Mouse (Mus musculus) gastrocnemius, postnatal 4 days (tissue): ENCODE results near the gene Ccdc85b. TPM values are rescaled to one million over a fixed set of nuclear protein-coding genes. Genes with fewer than 3 reads are reported as not detected.
"Not testable (repeated sequence)": the region's sequence is repeated elsewhere in the genome, so short reads cannot be mapped to it uniquely, and the experiment has no call there.

Experiments
- DNase-seq, 2 experiments: peaks; one replicate each; pipeline ENCODE4 v3.0.0; 2021 to 2022; ENCODE audit warnings: low spot score in 2 of 2, mixed read lengths in 2 of 2
- long read RNA-seq, 2 experiments: library from polyadenylated mRNA; stranded (forward); transcript quantifications; one replicate each; pipeline ENCODE4 v2.0.0; 2021
- total RNA-seq, 2 experiments: library from RNA; stranded (reverse); gene quantifications; 2 replicates each; pipeline ENCODE4 v1.2.3; 2021

Gene Ccdc85b
- total RNA-seq: 1 to 10 TPM; 8.0 to 8.4 TPM
- long read RNA-seq, experiment 1, full-length matches to known transcripts: 28 of 28 reads
- long read RNA-seq, experiment 1, partial matches to known transcripts: 0 of 28 reads
- long read RNA-seq, experiment 1, other reads (novel, unspliced or antisense): 0 of 28 reads
- long read RNA-seq, experiment 2, full-length matches to known transcripts: 36 of 37 reads
- long read RNA-seq, experiment 2, partial matches to known transcripts: 0 of 37 reads
- long read RNA-seq, experiment 2, other reads (novel, unspliced or antisense): 1 of 37 reads

DNA sequence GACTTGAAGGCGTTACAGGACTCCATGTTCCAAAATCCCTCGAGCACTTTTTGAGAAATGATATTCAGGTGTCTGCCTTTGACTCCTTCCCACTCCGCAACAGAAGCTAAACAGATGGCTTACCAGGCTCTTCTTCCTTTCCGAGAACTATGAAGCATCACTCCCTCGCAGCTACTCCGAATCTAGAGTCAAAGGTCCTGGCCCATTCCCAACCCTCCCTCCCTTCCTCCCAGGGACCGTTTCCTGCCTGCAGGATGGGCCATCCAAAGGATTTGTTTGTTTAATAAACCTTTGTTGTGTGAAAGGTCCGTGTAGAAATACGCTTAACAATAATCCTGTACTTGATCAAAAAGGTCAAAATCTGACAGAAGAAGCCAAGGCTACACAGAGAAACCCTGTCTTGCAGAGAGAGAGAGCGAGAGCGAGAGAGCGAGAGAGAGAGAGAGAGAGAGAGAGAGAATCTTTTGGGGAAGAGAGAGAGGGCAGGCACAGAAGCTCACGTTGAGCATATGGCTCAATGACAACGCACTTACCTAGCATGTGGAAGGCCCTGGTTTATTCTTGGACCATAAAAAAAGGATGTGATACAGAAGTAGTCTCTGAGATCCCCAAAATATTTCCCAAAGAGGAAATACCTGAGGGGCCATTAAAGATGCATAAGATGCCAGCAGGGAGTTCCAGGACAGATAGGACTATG lies at the start of gene Ccdc85b:
TSS of gene Ccdc85b (minus strand) at position 149 of the 697 bp plus-strand sequence.
- no peak for DNase-seq

DNA sequence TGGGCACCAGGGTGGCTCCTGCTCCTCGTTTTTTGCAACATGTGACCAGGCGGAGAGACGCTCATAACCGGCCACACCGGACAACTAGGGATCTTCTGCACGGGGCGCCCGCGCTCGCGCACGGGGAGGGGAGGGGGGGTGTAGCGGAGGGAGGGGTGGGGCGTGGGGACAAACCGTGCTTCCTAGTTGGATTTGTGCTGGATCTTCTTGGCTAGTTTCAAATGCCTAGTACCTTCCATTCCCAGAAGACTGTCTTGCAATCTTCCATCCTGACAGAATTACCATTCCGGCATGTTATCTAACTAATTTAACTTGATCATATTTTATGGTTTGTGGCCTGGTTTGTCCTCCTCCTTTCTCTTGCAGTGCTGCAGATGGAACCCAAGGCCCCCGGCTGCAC lies 46.0 kb upstream of the Ccdc85b start, which contains the start of gene 1700020D05Rik:
TSS of gene 1700020D05Rik (minus strand) at position 101 of the 400 bp plus-strand sequence.
- DNase-seq: no peak

DNA sequence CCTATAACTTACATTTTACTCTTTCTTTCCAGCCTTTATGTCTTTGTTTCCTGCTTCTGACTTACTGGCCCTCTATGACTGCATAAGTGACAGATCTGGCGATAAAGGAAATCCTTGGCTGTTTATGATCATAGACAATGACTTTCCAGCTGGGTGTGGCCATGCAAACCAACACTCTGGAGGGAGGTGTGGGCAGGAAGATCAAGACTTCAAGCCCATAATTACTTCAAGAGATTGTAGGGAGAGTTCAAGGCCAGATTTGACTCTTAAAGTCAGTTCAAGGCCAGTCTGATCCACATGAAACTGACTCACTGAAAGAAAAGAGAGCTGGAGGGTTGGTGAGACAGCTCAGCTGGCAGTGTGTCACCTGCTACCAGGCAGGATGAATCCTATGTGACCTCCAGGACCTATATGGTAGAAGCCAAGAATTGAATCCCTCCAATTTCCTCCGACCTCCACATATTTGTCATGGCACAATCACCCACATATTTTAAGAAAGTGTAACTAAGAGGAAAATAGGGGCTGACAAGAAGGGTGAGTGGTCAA lies 42.7 kb upstream of the Ccdc85b start:
- DNase-seq: no peak

DNA sequence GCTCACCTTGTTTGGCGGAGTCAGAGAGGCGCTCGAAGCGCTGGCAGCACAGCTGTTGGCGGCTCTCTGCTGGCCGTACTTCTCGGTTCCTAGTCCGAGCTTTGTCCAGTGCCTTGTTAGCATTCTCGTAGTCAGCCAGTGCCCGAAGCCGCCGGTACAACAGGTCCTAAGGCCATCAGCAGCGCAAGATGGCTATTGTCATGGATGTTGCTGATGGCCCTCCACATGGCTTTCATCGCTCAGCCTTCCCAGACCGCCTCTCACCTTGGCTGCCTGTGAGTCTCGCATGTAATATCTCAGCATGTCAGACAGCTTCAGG lies 38.3 kb upstream of the Ccdc85b start:
- no peak for DNase-seq

DNA sequence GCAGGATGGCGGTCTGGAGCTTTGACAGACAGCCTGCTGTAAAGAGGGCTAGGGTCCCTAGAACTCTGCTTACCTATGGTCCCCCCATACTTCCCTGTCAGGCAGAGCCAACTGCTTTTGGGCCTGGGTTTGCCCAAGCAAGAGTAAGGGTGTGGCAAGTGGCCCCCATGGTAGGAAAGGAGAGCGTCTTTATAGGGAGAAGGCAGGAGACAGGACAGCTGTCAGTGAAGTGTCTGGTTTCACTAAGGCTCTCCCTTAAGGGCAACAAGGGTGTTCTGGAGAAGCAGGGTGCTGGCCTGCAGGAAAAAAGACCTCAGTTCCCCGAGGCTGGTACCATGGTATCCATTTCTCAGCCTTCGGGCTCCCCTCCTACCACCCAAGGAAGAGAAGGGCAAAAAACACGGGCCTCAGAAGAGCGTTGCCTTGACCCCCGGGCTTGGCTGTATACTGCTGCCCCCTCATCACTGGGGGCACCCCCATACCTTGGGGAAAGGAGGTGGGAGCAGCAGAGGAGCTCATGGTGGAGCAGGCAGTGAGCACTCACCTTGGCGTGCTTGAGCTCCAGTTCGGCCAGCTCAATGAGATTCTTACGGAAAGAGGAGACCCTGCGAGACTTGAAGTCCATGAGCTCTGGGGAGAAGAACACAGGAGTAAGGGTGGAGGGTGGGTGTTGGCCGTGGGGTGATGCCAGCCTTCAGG lies 37.8 kb upstream of the Ccdc85b start:
- DNase-seq: no peak

DNA sequence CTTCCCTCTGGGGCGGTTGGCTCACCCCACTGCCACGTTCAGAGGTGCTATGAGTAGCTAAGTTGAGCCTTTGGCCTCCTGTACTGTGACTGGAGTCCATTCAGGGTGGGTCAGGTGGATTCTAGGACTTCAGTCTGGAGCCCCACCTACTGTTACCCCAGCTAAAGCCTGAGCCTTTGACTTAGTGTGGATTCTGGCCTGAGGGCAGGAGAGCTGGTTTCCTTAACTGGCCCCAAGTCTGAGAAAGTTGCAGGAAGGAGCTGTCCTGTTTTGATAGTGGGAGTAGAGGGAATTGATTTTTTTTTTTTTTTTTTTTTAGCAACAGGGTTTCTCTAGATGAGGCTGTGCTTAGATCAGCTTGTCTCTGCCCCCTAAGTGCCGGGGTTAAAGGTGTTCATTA lies 36.6 kb upstream of the Ccdc85b start:
- DNase-seq: no peak

DNA sequence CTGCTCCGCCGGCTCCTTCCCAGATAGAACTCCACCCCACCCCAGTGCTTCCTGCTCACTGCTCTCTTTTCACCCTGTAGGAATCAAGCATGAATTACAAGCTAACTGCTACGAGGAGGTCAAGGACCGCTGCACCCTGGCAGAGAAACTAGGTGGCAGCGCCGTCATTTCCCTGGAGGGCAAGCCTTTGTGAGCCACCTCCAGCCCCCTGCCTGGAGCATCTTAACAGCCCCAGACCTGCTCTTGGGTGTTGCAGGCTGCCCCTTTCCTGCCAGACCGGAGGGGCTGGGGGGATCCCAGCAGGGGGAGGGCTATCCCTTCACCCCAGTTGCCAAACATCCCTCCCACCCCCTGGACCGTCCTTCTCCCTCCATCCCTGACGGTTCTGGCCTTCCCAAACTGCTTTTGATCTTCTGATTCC lies 35.6 kb upstream of the Ccdc85b start:
- DNase-seq: not testable (repeated sequence)

DNA sequence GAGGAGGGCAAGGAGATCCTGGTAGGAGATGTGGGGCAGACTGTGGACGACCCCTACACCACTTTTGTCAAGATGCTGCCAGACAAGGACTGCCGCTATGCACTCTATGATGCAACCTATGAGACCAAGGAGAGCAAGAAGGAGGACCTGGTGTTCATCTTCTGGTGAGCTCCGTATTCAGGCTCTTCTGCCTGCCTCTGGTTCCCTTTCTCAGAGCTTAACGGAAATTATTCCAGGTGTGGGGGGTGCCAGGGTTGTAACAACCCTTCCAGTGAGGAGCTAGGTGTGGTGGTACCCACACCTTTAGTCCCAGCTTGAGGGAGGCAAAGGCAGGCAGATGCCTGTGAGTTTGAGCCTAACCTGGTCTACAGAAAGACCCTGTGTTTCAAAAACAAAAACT lies 34.9 kb upstream of the Ccdc85b start:
- DNase-seq: no peak

DNA sequence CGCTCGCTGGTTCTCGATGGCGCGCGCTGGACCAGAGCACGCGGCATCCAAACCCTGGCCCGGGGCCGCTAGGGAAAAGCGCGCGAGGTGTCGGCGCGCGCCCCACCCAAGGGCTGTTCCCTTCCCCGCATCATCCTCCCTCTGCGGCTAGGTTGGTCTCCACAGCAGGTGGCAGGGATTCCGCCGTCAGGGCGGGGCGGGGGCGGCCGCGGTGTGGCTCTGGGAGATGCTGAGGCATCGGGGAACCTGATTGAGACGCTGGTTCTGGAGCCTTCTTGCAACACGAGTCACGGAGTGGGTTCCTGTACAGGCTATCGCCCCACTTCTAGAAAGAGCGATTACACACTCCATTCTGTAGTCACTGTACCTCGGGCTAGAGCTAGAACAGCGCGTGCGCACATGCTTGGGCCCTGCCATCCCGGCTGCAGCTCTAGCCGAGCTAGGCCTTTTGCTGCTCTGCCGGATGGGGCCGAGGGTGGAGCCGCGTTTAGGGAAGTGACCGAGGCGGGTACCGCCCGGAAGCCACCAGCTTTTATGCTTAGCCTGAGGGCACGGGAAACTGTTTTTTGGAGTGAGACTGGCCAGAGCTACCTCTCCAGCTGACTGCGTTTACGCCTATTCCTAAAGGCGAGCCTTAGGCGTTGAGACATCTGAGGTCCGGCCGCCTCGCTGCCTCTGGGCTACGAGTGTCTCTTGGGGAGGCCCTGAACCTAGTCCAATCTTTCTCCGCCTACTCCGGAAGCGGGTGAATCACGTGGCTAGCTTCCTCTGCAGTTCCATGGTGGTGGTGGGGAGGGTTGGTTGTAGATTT lies 33.4 kb upstream of the Ccdc85b start:
- DNase-seq: peak; percentile 59 to 87

DNA sequence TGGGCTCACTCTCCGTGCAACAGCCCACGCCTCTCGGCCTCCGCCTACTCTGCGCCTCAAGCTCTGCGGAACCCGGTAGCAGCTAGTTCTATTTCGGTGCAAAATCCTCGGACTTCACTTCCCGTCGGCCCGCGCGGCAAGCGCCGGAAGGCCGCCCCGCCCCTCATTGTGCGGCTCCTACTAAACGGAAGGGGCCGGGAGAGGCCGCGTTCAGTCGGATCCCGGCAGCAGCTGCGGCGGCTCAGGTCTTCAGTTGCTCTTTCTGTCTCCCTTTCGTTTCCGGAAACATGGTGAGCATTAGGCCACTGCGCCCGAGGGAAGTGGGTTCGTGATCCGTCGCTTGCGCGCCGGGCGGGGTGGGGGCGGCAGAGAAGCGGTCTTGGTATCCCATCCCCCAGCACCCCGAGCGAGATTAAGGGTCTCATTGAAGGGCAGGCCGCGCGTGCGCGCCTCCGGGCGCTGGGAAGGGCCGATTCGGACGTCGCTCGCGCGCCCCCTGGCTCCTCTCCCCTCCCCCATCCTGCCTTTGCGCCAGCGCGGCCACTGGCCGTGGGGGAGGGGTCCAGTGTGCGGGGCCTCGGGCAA lies 32.7 kb upstream of the Ccdc85b start, which contains the start of gene Cfl1:
TSS of gene Cfl1 (plus strand) at position 143 of the 585 bp plus-strand sequence.
- DNase-seq: peak; percentile 91 to 93

DNA sequence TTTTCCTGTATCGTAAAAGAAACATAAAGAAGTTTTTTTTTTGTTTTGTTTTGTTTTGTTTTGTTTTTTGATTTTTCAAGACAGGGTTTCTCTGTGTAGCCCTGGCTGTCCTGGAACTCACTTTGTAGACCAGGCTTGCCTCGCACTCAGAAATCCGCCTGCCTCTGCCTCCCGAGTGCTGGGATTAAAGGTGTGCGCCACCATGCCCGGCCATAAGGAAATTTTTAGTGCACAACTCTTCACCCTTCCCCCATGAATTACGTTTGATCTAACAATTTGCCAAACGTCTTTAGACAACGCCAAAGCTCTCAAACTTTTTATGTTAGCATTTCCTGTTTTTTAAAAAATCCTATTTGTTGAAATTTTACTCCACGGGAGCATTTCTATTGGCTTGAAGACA lies 32.0 kb upstream of the Ccdc85b start:
- not testable (repeated sequence) for DNase-seq

DNA sequence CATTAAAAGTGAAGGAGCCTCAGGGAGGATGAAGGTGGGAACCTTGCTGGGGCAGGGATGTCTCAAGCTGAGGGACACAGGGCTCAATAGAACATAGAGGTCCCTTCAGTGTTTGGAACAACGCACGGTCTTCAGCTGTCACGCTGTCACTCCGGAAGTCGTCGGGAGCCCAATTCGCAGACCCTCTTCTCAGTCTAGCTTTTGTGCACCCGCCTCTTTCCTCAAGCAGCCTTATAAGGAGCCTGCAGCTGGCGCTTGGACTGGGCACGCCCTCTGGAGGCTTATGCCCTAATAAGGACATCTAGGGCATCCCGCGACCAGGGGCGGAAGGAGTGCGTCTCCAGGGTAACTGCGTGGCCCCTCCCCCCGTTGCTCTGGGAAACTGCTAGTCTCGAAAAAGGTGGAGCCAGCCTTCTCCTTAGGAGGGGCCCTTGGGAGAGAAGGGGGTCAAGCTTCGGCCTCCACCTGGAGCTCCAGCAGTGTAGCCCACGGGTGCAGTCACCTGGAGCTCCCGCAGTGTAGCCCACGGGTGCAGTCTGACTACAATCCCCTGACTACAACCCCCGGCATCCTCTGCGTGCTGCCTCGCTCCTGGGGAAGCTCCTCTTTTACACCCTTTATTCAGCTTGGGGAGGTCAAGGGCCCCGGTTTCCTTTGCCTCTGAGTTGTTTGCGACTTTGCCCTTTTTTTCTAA lies 31.3 kb upstream of the Ccdc85b start:
- peak; percentile 90 to 97 for DNase-seq

DNA sequence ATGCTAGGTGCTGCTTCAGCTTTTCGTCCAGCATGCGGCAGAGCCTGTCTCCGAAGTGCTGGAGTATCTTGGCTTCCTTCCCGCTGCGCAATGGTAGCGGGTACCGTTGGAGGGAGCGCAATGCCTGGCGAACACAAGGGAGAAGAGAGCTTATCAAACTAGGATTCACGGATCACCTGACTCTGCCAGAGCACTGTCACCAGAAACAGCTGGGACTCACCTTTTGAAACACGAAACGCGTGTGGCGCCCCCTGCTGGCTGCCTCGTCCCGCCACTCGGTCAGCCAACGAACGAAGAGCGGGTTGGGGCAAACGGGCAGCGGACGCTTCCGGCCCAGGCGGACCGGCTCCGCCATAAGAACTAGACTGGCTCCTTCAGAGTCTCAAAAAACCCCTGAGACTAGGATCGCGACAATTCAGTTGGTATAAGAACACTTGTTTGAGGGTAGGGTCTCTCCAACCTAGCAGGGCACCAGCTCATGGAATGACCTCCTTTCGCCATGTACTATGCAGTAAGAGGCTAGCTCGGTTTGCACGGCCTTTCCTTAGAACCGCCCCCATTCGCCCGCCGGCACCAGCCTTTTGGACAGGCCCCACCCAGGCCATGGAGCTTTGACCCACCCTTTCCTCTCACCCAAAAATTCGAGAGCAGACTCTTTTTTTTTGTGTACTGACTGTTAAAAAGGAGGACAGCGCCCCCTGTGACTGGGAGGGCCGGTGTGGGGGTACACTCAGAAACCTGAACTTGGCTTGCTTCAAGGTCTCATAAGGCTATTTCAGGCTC lies 30.3 kb upstream of the Ccdc85b start, which contains the start of gene Mus81:
TSS of gene Mus81 (minus strand) at position 635 of the 783 bp plus-strand sequence.
- DNase-seq: peak; percentile 89 to 96

DNA sequence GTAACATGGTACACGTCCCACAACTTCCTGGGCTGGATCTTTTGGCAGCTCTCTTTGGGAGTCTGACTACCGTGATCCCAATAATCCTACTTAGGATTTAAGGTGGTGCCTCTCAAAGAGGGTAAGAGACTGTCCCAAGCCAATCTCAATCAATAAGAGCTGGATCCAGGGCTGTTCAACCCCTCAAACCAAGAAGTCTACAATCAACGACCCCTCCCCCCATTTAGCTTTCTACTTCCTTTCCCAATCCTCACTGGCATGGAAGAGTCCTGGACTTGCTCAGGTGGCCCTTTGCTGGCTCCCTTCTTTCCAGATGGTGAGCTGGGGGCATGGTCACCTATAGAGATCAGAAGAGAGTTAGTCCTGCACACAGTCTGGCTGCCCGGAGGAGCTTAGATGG lies 29.1 kb upstream of the Ccdc85b start:
- DNase-seq: no peak

DNA sequence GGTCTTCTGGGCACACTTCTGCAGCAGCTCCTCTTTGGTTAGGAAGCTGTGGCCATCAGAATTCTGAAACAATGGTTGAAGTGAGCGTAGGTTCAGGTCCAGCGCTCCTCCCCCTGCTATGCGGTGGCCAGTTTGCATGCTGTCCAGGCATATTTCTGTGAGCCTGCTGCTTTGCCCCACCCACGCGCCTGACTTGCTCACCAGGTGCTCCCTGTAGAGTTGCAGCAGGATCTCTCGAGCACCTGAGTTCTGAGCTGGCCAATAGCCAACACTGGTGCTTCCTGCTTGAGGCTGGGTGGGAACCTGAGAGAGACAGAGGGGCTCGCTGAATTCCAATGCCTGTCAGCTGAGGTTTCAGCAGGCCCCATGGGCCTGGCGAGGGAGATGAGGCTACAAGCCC lies 28.6 kb upstream of the Ccdc85b start:
- no peak for DNase-seq

DNA sequence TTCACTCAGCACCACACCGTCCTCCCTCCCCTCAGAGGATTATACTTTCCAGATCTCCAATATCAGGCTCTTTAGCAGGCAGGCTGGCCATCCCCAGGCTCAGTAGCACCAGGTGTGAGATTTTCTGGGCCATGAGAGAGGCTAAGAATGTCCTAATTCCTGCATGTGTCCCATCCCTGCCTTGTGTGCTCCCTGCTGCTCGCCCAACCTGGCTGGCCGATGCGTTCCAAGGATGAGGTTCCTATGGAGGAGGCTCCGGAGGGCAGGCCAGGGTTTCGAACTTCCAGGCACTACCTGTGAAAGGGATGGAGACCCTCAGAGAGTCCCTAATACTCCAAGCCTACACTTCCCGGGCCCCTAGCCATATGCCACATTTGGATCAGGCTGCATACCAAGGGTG lies 28.1 kb upstream of the Ccdc85b start:
- no peak for DNase-seq

DNA sequence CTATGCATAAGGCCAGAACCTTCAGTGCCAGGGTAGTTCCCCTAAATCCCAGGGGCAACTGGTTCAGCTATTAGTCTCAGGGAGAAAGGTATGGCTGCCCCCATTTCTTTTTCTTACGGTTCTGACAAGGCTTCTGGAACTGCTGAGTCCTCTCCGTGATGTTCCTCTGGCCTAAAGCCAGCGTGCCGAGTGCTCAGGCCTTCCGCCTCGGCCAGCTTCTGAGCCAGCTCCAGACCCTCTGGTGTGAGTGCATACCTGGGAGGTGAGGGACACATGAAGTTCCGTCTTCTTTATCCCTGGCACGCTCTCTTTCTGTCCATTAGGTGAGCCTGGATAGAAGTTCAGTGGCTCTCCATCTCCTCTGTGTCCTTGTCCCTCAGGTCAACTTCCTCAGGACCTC lies 27.7 kb upstream of the Ccdc85b start:
- DNase-seq: no peak

DNA sequence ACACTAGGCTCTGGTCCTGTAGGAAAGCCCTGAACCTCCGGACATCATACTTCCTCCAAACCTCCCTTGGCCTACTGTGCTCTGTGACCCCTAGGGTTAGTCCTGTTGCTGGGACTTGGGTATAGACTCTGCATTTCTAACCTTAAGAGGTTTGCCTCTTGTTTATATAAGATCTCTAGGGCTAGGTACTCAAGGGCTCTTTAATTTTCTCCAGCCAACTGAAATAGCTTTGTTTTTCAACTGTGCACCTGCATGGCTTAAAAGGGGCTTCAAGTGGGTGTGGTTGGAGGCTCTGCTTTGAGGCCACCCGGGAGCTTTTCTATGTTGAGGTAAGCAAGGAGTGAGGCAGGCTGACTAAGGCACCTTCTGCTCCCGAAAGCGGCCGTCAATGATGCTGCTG lies 26.8 kb upstream of the Ccdc85b start:
- no peak for DNase-seq
